Mouse (Mus musculus) midbrain, embryonic 13.5 days (tissue): Measurements from ENCODE around the gene Dnaaf2. TPM values are rescaled to one million over a fixed set of nuclear protein-coding genes. Genes with fewer than 3 reads are reported as not detected.

Source experiments
- ATAC-seq: fragments of 200-750 bp; cut with Nextera tagmentation; 2 replicates; pipeline ENCODE4 v1.8.0; 2017; ENCODE audit warnings: mild to moderate bottlenecking, moderate TSS enrichment, moderate library complexity
- H3K27ac ChIP-seq: fragments of 300-500 bp; sonication (generic); 2 replicates; pipeline ENCODE4 v1.5.1; 2015; ENCODE audit warnings: inconsistent platforms, mild to moderate bottlenecking, moderate library complexity
- H3K27me3 ChIP-seq: fragments of 300-500 bp; sonication (generic); 2 replicates; pipeline ENCODE4 v1.6.1; 2015; ENCODE audit warnings: mild to moderate bottlenecking, inconsistent platforms
- H3K36me3 ChIP-seq: fragments of 300-500 bp; sonication (generic); 2 replicates; pipeline ENCODE4 v1.6.1; 2015; ENCODE audit warnings: mild to moderate bottlenecking, inconsistent platforms
- H3K4me1 ChIP-seq: fragments of 300-500 bp; sonication (generic); replicated peaks from 2 replicates; pipeline ENCODE4 v1.6.1; 2015; ENCODE audit warnings: inconsistent platforms
- H3K4me2 ChIP-seq: fragments of 300-500 bp; sonication (generic); replicated peaks from 2 replicates; pipeline ENCODE4 v1.6.1; 2015; ENCODE audit warnings: moderate library complexity, mild to moderate bottlenecking, inconsistent platforms
- H3K4me3 ChIP-seq: fragments of 300-500 bp; sonication (generic); replicated peaks from 2 replicates; pipeline ENCODE4 v1.5.1; 2015; ENCODE audit warnings: mild to moderate bottlenecking, inconsistent platforms
- H3K9ac ChIP-seq: fragments of 300-500 bp; sonication (generic); replicated peaks from 2 replicates; pipeline ENCODE4 v1.6.1; 2015; ENCODE audit warnings: mild to moderate bottlenecking, inconsistent platforms
- H3K9me3 ChIP-seq: fragments of 300-500 bp; sonication (generic); 2 replicates; pipeline ENCODE4 v1.6.1; 2016; ENCODE audit warnings: mild to moderate bottlenecking, inconsistent platforms
- WGBS: fragments of 180-500 bp; shearing (Covaris S2); methylation state at CpG from one replicate; pipeline ENCODE4 v1.1.7; 2015; 5-methylcytosine and 5-hydroxymethylcytosine counted together
- microRNA-seq: library from miRNA; unstranded; fragments of <30 nt; microRNA quantifications from one replicate; pipeline ENCODE4, GENCODE M21; 2016
- polyA plus RNA-seq: library from polyadenylated mRNA; unstranded; fragments of >200 nt; fragmentation: Nextera tagmentation; extraction: Ambion mirVana; gene quantifications from 2 replicates; pipeline ENCODE4 v1.2.1, GENCODE M21; 2015

Dnaaf2 gene
- polyA plus RNA-seq, 1 experiment from 2014 or later: 8.9 TPM

- no peaks in the 10 kb centered on the region for H3K9me3 ChIP-seq
- no peak for ATAC-seq
Observed at GRCm38 (mm10) chr12:69158366-69158764, 39.9 kb downstream of the Dnaaf2 start.

GRCm38 (mm10) chr12:69157107-69157506 lies 41.1 kb downstream of the Dnaaf2 start:
- no peaks in the 10 kb centered on the region for H3K27me3 ChIP-seq
- no peak for ATAC-seq
- WGBS: 95% methylated on average over 2 of the region's 2 CpGs

More at GRCm38 (mm10) chr12:69158366-69158764, 39.9 kb downstream of the Dnaaf2 start:
- Histone ChIP-seq H3K27me3 (no peaks in the 10 kb centered on the region), H3K36me3 (peaks cover 27% of the 10 kb centered on the region), H3K4me3 (peak overlapping the region; percentile 65), H3K4me2 (peak overlapping the region; percentile 74), H3K4me1 (peaks cover 12% of the 10 kb centered on the region), H3K9ac (peak overlapping the region; percentile 91), H3K27ac (peak overlapping the region; percentile 91)
- WGBS: under 1% methylated on average over 19 of the region's 19 CpGs

DNA sequence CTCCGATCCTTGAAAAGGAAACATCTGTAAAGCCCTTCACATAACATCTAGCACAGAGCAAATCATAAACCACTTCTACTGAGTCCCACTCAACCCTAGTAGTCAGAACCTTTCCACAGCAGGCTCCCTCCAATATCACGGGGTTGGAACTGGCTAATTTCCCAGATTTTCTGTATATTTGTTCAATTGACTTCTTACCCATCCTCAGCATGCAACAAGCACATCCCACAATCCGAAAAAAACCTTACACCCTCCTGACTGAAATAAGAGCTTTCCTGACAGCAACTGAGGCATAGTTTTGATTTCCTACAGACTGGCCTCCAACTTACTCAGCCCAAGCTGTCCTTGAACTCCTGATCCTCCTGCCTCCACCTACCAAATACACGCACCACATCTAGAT lies 41.8 kb downstream of the Dnaaf2 start:
- WGBS: 96% methylated on average over 4 of the region's 4 CpGs
- H3K4me2 ChIP-seq: no peak overlapping the region
- no peaks in the 10 kb centered on the region for H3K9me3 ChIP-seq
- H3K4me1 ChIP-seq: peaks cover 12% of the 10 kb centered on the region
- no peaks in the 10 kb centered on the region for H3K27me3 ChIP-seq
- no peak overlapping the region for H3K27ac ChIP-seq
- H3K4me3 ChIP-seq: no peak overlapping the region
- H3K36me3 ChIP-seq: peaks cover 27% of the 10 kb centered on the region
- ATAC-seq: no peak
- no peak overlapping the region for H3K9ac ChIP-seq

More at GRCm38 (mm10) chr12:69157107-69157506, 41.1 kb downstream of the Dnaaf2 start:
- Histone ChIP-seq H3K4me3 (no peak overlapping the region), H3K4me1 (peaks cover 12% of the 10 kb centered on the region), H3K9me3 (no peaks in the 10 kb centered on the region), H3K27ac (no peak overlapping the region), H3K4me2 (peak overlapping the region; percentile 74; the same call in 1 of the 2 replicates), H3K36me3 (peaks cover 27% of the 10 kb centered on the region), H3K9ac (no peak overlapping the region)

DNA sequence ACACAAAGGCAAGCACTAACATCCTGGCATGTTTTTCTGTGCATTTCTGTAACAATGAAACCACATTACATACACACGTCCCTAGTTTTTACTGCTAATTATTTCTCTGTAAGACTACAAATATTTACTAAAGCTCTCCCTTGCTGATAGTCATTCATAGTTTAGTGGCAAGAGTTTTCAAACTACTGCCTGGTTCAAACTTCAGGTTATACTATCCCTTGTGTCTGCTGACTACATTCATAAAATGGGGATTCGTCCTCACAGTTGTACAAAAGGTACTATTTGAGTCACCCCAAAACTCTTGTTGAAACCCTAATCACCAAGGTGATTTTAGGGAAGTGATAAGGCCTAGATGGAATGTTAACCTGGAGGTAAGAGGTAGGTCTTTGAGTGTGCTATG lies 42.3 kb downstream of the Dnaaf2 start:
- Histone ChIP-seq H3K4me3 (no peak overlapping the region), H3K9ac (no peak overlapping the region), H3K27me3 (no peaks in the 10 kb centered on the region), H3K9me3 (no peaks in the 10 kb centered on the region), H3K27ac (no peak overlapping the region), H3K36me3 (peaks cover 27% of the 10 kb centered on the region), H3K4me2 (no peak overlapping the region), H3K4me1 (peaks cover 12% of the 10 kb centered on the region)
- 85% methylated on average over 2 of the region's 2 CpGs for WGBS
- ATAC-seq: no peak

DNA sequence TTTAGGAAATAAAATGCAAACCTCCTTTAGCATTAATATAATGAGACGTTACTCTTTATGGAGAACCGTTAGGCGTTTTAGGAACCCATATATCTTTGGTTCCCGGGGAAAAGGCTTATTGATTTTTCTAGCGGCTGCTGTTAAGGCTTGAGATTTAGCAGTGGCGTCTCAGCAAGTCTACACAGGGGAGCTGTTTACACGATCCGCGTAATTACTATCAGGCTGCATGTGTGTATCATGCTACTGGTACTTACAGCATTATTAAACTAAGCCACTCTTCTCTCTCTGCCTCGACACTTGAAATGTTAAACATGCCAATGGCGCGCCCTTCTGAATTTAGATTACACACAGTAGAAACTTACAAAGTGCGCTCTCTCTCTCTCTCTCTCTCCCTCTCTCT lies 48.2 kb downstream of the Dnaaf2 start:
- ATAC-seq: no peak
- no peak overlapping the region for H3K4me2 ChIP-seq
- no peaks in the 10 kb centered on the region for H3K9me3 ChIP-seq
- H3K4me1 ChIP-seq: no peaks in the 10 kb centered on the region
- no peak overlapping the region for H3K27ac ChIP-seq
- no peaks in the 10 kb centered on the region for H3K27me3 ChIP-seq
- WGBS: 81% methylated on average over 13 of the region's 13 CpGs
- no peak overlapping the region for H3K4me3 ChIP-seq
- peaks cover 2% of the 10 kb centered on the region; the same call in 1 of the 2 replicates for H3K36me3 ChIP-seq
- no peak overlapping the region for H3K9ac ChIP-seq

GRCm38 (mm10) chr12:69147166-69147735 lies 51.0 kb downstream of the Dnaaf2 start:
- H3K27ac ChIP-seq: no peak overlapping the region
- H3K36me3 ChIP-seq: no peaks in the 10 kb centered on the region
- H3K4me1 ChIP-seq: no peaks in the 10 kb centered on the region
- H3K27me3 ChIP-seq: no peaks in the 10 kb centered on the region
- H3K4me3 ChIP-seq: no peak overlapping the region
- no peak overlapping the region for H3K9ac ChIP-seq
- no peaks in the 10 kb centered on the region for H3K9me3 ChIP-seq
- ATAC-seq: no peak
- WGBS: 93% methylated on average over 5 of the region's 5 CpGs
- H3K4me2 ChIP-seq: no peak overlapping the region

- Histone ChIP-seq H3K4me2 (no peak overlapping the region), H3K27ac (no peak overlapping the region), H3K9ac (no peak overlapping the region), H3K9me3 (no peaks in the 10 kb centered on the region), H3K36me3 (no peaks in the 10 kb centered on the region), H3K27me3 (no peaks in the 10 kb centered on the region), H3K4me1 (no peaks in the 10 kb centered on the region), H3K4me3 (no peak overlapping the region)
- ATAC-seq: 0 out of 2 replicates have a peak, but pooled peaks have one; percentile 34
- WGBS: 71% methylated on average over 6 of the region's 6 CpGs
Observed at GRCm38 (mm10) chr12:69143460-69143859, 54.8 kb downstream of the Dnaaf2 start.

GRCm38 (mm10) chr12:69139841-69140240 lies 58.4 kb downstream of the Dnaaf2 start:
- H3K27ac ChIP-seq: no peak overlapping the region
- no peaks in the 10 kb centered on the region for H3K4me1 ChIP-seq
- H3K4me3 ChIP-seq: no peak overlapping the region
- ATAC-seq: peak; percentile 68
- H3K36me3 ChIP-seq: no peaks in the 10 kb centered on the region
- H3K4me2 ChIP-seq: no peak overlapping the region
- no peaks in the 10 kb centered on the region for H3K9me3 ChIP-seq
- H3K27me3 ChIP-seq: no peaks in the 10 kb centered on the region
- H3K9ac ChIP-seq: no peak overlapping the region
- WGBS: 93% methylated on average over 7 of the region's 7 CpGs

- Histone ChIP-seq H3K4me2 (no peak overlapping the region), H3K9ac (no peak overlapping the region), H3K36me3 (no peaks in the 10 kb centered on the region), H3K4me3 (no peak overlapping the region), H3K4me1 (no peaks in the 10 kb centered on the region), H3K9me3 (no peaks in the 10 kb centered on the region), H3K27ac (no peak overlapping the region), H3K27me3 (no peaks in the 10 kb centered on the region)
- no peak for ATAC-seq
- WGBS: 95% methylated on average over 3 of the region's 3 CpGs
Observed at GRCm38 (mm10) chr12:69139201-69139600, 59.0 kb downstream of the Dnaaf2 start.

Small RNA genes lying within 50 kb of the gene (microRNA-seq; reads per million reads assigned to microRNA genes)
- gene Gm47287: not detected
- not detected for gene Gm47295

Other genes starting within 250 kb of the Dnaaf2 start
- 1,365 and 1,372 TPM in 2 replicates for gene Rps29, start 39.2 kb downstream of the Dnaaf2 start, polyA plus RNA-seq
- 9.7 and 11.0 TPM in 2 replicates for gene Lrr1, start 29.6 kb downstream of the Dnaaf2 start, polyA plus RNA-seq
- 369 and 374 TPM in 2 replicates for gene Rpl36al, start 14.3 kb downstream of the Dnaaf2 start, polyA plus RNA-seq
- gene Mgat2, start 14.3 kb downstream of the Dnaaf2 start, polyA plus RNA-seq: 32.0 and 35.0 TPM in 2 replicates
- gene Gm49383, start 1.3 kb downstream of the Dnaaf2 start, polyA plus RNA-seq: 20.7 and 24.5 TPM in 2 replicates
- gene Gm49384, start 5.8 kb upstream of the Dnaaf2 start, polyA plus RNA-seq: 15.8 and 19.0 TPM in 2 replicates
- gene Pole2, start 29.8 kb upstream of the Dnaaf2 start, polyA plus RNA-seq: 9.6 and 10.0 TPM in 2 replicates
- gene Klhdc1, start 42.7 kb upstream of the Dnaaf2 start, polyA plus RNA-seq: 9.1 and 10.5 TPM in 2 replicates
- 294 and 313 TPM in 2 replicates for gene Klhdc2, start 98.3 kb upstream of the Dnaaf2 start, polyA plus RNA-seq
- gene Nemf, start 158.7 kb upstream of the Dnaaf2 start, polyA plus RNA-seq: 97.3 and 103 TPM in 2 replicates
- 23.9 and 27.8 TPM in 2 replicates for gene Arf6, start 173.7 kb upstream of the Dnaaf2 start, polyA plus RNA-seq
- 0.72 and 1.5 TPM in 2 replicates for gene Gm9887, start 174.0 kb upstream of the Dnaaf2 start, polyA plus RNA-seq